Mouse (Mus musculus): ENCODE data around the gene Cfap77.
"Not testable (repeated sequence)": the region's sequence is repeated elsewhere in the genome, so short reads cannot be mapped to it uniquely, and the experiment has no call there.

The Cfap77 gene

GRCm38 (mm10) chr2:29054991-29055390 lies at the start of gene Cfap77:
TSS of gene Cfap77 (minus strand) at chr2:29055066.
- in situ Hi-C loops (cut with MboI), result loop anchor here (10.0 kb wide), 1 partner anchor 300 kb away; no protein-coding TSS in a partner anchor

- in situ Hi-C loops (cut with MboI), result not testable (repeated sequence)
Measured at GRCm38 (mm10) chr2:29102416-29103377, 47.8 kb upstream of the Cfap77 start.

- in situ Hi-C loops (cut with MboI), result no loop called here
Measured at GRCm38 (mm10) chr2:29100822-29101534, 46.1 kb upstream of the Cfap77 start.

- in situ Hi-C loops (cut with MboI), result no loop called here
Measured at GRCm38 (mm10) chr2:29099646-29100045, 44.8 kb upstream of the Cfap77 start.

GRCm38 (mm10) chr2:29098786-29099185 lies 43.9 kb upstream of the Cfap77 start:
- in situ Hi-C loops (cut with MboI), result no loop called here

GRCm38 (mm10) chr2:29097955-29098354 lies 43.1 kb upstream of the Cfap77 start:
- in situ Hi-C loops (cut with MboI), result not testable (repeated sequence)

GRCm38 (mm10) chr2:29097465-29097864 lies 42.6 kb upstream of the Cfap77 start:
- in situ Hi-C loops (cut with MboI), result no loop called here

GRCm38 (mm10) chr2:29096751-29097150 lies 41.9 kb upstream of the Cfap77 start:
- in situ Hi-C loops (cut with MboI), result no loop called here

- in situ Hi-C loops (cut with MboI), result no loop called here
Measured at GRCm38 (mm10) chr2:29095674-29096073, 40.8 kb upstream of the Cfap77 start.

GRCm38 (mm10) chr2:29089276-29089675 lies 34.4 kb upstream of the Cfap77 start:
- in situ Hi-C loops (cut with MboI), result not testable (repeated sequence)

- in situ Hi-C loops (cut with MboI), result no loop called here
Measured at GRCm38 (mm10) chr2:29086026-29086425, 31.2 kb upstream of the Cfap77 start.

GRCm38 (mm10) chr2:29081965-29082364 lies 27.1 kb upstream of the Cfap77 start:
- in situ Hi-C loops (cut with MboI), result no loop called here

- in situ Hi-C loops (cut with MboI), result no loop called here
Measured at GRCm38 (mm10) chr2:29076226-29076625, 21.4 kb upstream of the Cfap77 start.

- in situ Hi-C loops (cut with MboI), result no loop called here
Measured at GRCm38 (mm10) chr2:29075331-29076070, 20.6 kb upstream of the Cfap77 start.

GRCm38 (mm10) chr2:29074676-29075075 lies 19.8 kb upstream of the Cfap77 start:
- in situ Hi-C loops (cut with MboI), result no loop called here

- in situ Hi-C loops (cut with MboI), result no loop called here
Measured at GRCm38 (mm10) chr2:29066410-29066809, 11.5 kb upstream of the Cfap77 start.

- in situ Hi-C loops (cut with MboI), result no loop called here
Measured at GRCm38 (mm10) chr2:29065796-29066195, 10.9 kb upstream of the Cfap77 start.

- in situ Hi-C loops (cut with MboI), result no loop called here
Measured at GRCm38 (mm10) chr2:29060135-29060597, 5.3 kb upstream of the Cfap77 start, which contains the start of gene Ttf1. TSS of gene Ttf1 (plus strand) at chr2:29060262.

GRCm38 (mm10) chr2:29054545-29054935 lies 326 bp downstream of the Cfap77 start:
- in situ Hi-C loops (cut with MboI), result loop anchor here (10.0 kb wide), 1 partner anchor 300 kb away; no protein-coding TSS in a partner anchor

GRCm38 (mm10) chr2:29053802-29054544 lies 893 bp downstream of the Cfap77 start:
- in situ Hi-C loops (cut with MboI), result loop anchor here (10.0 kb wide), 1 partner anchor 299 kb away; no protein-coding TSS in a partner anchor

GRCm38 (mm10) chr2:29052943-29053454 lies 1.9 kb downstream of the Cfap77 start:
- in situ Hi-C loops (cut with MboI), result loop anchor here (10.0 kb wide), 1 partner anchor 298 kb away; no protein-coding TSS in a partner anchor

Measured in mature B cell (primary cell).